Mouse (Mus musculus): ENCODE measurements around the gene Inpp5d.
"Not testable (repeated sequence)": the region's sequence is repeated elsewhere in the genome, so short reads cannot be mapped to it uniquely, and the experiment has no call there.

The Inpp5d gene

GRCm38 (mm10) chr1:87651436-87651835 is 31.3 kb downstream of the Inpp5d start:
- in situ Hi-C loops (cut with MboI; ENCODE audit: low sequenced_read_pairs), result no loop called here

GRCm38 (mm10) chr1:87655101-87655500 is 35.0 kb downstream of the Inpp5d start:
- in situ Hi-C loops (cut with MboI; ENCODE audit: low sequenced_read_pairs), result no loop called here

GRCm38 (mm10) chr1:87658063-87658462 is 38.0 kb downstream of the Inpp5d start:
- in situ Hi-C loops (cut with MboI; ENCODE audit: low sequenced_read_pairs), result no loop called here

- in situ Hi-C loops (cut with MboI; ENCODE audit: low sequenced_read_pairs), result no loop called here
Observed at GRCm38 (mm10) chr1:87658485-87658884, 38.4 kb downstream of the Inpp5d start.

- in situ Hi-C loops (cut with MboI; ENCODE audit: low sequenced_read_pairs), result no loop called here
Observed at GRCm38 (mm10) chr1:87658937-87659617, 39.0 kb downstream of the Inpp5d start.

GRCm38 (mm10) chr1:87659618-87659960 is 39.5 kb downstream of the Inpp5d start:
- in situ Hi-C loops (cut with MboI; ENCODE audit: low sequenced_read_pairs), result no loop called here

- in situ Hi-C loops (cut with MboI; ENCODE audit: low sequenced_read_pairs), result no loop called here
Observed at GRCm38 (mm10) chr1:87660740-87661139, 40.6 kb downstream of the Inpp5d start.

- in situ Hi-C loops (cut with MboI; ENCODE audit: low sequenced_read_pairs), result no loop called here
Observed at GRCm38 (mm10) chr1:87663992-87664391, 43.9 kb downstream of the Inpp5d start.

- in situ Hi-C loops (cut with MboI; ENCODE audit: low sequenced_read_pairs), result no loop called here
Observed at GRCm38 (mm10) chr1:87667006-87667405, 46.9 kb downstream of the Inpp5d start.

GRCm38 (mm10) chr1:87668300-87668699 is 48.2 kb downstream of the Inpp5d start:
- in situ Hi-C loops (cut with MboI; ENCODE audit: low sequenced_read_pairs), result no loop called here

GRCm38 (mm10) chr1:87671483-87671882 is 51.4 kb downstream of the Inpp5d start:
- in situ Hi-C loops (cut with MboI; ENCODE audit: low sequenced_read_pairs), result no loop called here

GRCm38 (mm10) chr1:87673822-87674604 is 53.9 kb downstream of the Inpp5d start:
- in situ Hi-C loops (cut with MboI; ENCODE audit: low sequenced_read_pairs), result no loop called here

- in situ Hi-C loops (cut with MboI; ENCODE audit: low sequenced_read_pairs), result no loop called here
Observed at GRCm38 (mm10) chr1:87676006-87676405, 55.9 kb downstream of the Inpp5d start.

GRCm38 (mm10) chr1:87679089-87679488 is 59.0 kb downstream of the Inpp5d start:
- in situ Hi-C loops (cut with MboI; ENCODE audit: low sequenced_read_pairs), result no loop called here

- in situ Hi-C loops (cut with MboI; ENCODE audit: low sequenced_read_pairs), result no loop called here
Observed at GRCm38 (mm10) chr1:87680950-87681349, 60.8 kb downstream of the Inpp5d start.

GRCm38 (mm10) chr1:87682473-87682872 is 62.4 kb downstream of the Inpp5d start:
- in situ Hi-C loops (cut with MboI; ENCODE audit: low sequenced_read_pairs), result not testable (repeated sequence)

GRCm38 (mm10) chr1:87684071-87684470 is 64.0 kb downstream of the Inpp5d start:
- in situ Hi-C loops (cut with MboI; ENCODE audit: low sequenced_read_pairs), result no loop called here

- in situ Hi-C loops (cut with MboI; ENCODE audit: low sequenced_read_pairs), result no loop called here
Observed at GRCm38 (mm10) chr1:87684791-87685190, 64.7 kb downstream of the Inpp5d start.

GRCm38 (mm10) chr1:87686351-87686750 is 66.2 kb downstream of the Inpp5d start:
- in situ Hi-C loops (cut with MboI; ENCODE audit: low sequenced_read_pairs), result no loop called here

GRCm38 (mm10) chr1:87687009-87687408 is 66.9 kb downstream of the Inpp5d start:
- in situ Hi-C loops (cut with MboI; ENCODE audit: low sequenced_read_pairs), result no loop called here

- in situ Hi-C loops (cut with MboI; ENCODE audit: low sequenced_read_pairs), result no loop called here
Observed at GRCm38 (mm10) chr1:87689661-87690341, 69.7 kb downstream of the Inpp5d start.

- in situ Hi-C loops (cut with MboI; ENCODE audit: low sequenced_read_pairs), result no loop called here
Observed at GRCm38 (mm10) chr1:87696358-87696757, 76.2 kb downstream of the Inpp5d start.
